Mouse (Mus musculus): ENCODE results near the gene Sfswap.

DNA sequence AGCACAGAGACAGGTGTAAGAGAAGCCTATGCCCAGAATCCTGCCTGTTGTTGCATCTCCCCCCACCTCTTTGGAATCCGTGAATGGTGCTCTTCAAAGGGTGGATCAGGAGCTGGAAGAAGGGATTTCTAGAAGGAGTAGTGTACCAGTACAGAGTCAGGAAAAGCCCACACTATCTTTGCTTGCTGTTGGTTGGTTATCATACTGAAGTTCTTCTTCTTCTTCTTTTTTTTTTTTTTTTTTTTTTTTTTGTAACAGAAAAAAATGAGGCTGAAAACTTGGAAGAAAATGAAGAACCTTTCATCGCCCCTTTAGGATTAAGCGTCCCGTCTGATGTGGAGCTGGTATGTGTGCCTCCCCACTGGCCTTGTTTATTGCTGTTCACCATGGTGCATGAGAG, 5.9 kb downstream of the Sfswap start:
- TF ChIP-seq CTCF (IDR thresholded peaks at IDR 0.05; ENCODE audit: low read depth, low read length) (no peak), POLR2A (IDR thresholded peaks at IDR 0.05; ENCODE audit: extremely low read depth, insufficient read depth, low read length) (no peak)

Data from liver, adult 2 months (tissue).